Mouse (Mus musculus) v-Abl transformed pro-B cells (cell line): ENCODE data around the gene Agbl4.

Experiments
- in situ Hi-C, 2 experiments: fragments of 400-800 bp; cut with MboI; formaldehyde crosslinking; loops; one replicate each; pipeline ENCODE4 v1.15.1; 2025; ENCODE audit not compliant: unreplicated experiment in 2 of 2

Agbl4 gene

DNA sequence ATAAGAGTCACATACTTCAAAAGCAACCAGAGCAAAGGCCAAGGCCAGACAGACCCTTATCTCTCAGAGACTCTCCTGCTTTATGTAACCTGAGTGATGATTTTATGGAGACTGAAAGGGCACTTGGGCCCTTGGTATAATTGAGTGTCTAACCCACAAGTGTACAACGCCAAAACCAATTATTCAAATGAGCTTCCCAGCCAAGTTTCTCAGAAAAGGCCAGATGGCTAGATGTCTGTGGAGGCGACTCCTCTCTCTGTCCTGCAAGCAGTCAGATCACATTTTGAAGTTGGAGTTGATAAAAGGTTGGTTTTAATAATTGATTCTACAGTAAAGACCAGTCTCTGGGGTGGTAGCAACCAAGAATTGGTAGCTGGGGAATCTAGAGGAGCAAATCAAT lies 1158.0 kb downstream of the Agbl4 start:
- in situ Hi-C loops: no loop called here

DNA sequence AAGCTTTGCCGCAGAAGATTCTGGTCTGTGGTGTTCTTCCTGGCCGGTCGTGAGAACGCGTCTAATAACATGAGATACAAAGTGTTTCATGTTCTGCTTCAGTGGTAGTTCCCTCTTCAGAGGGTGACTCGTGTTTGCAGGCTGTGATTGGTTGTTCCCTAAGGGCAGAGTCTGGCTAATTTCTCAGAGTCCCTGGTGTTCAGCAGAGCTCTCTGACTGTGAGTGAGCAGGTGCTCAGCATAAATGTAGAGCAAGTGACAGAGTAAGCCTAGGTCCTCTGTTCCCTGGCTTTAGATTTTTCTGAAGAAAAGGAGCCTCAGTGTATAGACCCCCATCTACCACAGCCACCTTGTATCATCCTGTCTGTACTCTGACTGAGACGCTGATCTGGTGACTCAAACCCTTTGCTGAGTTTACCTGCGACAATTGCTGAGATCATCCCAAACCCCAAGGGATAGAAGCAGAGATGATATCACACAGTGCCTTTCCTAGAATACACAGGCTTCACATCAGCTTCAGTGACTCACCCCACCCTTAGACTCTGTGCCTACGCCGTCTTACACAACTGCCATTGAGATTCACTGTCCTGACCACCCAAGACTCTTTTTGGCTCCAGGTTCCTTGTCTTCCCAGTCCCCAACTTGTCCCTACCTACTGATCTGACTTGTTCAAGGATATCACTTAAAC lies 1179.8 kb downstream of the Agbl4 start:
- in situ Hi-C loops: no loop called here

DNA sequence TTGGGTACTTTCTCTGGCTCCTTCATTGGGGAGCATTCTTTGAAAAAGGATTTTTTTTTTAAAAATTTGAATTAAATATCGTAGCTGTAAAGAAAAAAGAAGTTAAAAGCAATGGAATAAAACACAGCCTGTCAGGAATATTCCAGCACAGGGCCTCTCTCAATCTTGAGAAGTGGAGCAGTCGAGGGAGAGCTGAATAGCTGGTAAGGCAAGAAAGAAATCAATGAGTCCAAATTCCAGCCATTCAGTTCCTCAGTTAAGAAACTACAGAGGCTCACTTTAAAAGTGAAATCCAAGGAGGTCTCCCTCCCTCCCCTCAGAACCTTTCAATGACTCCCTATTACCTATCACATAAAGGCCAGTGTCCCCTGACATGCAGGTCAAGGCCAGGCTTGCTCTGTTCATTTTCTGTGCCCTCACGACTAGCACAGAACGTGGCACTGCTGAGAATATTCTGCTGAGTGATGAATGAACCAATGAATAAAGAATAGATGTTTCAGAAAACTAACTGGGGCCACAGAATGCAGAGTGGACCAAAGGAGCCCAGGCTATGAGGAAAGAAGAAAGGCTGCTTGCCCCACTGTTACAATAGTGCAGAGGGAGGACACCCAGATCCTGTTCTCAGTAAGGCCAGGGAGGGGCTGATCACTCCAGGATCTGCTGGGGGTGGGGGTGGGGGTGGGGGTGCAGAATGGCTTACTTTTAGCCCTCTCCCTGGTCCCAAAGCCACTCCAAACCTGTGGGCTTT lies 1181.8 kb downstream of the Agbl4 start:
- in situ Hi-C loops: no loop called here

DNA sequence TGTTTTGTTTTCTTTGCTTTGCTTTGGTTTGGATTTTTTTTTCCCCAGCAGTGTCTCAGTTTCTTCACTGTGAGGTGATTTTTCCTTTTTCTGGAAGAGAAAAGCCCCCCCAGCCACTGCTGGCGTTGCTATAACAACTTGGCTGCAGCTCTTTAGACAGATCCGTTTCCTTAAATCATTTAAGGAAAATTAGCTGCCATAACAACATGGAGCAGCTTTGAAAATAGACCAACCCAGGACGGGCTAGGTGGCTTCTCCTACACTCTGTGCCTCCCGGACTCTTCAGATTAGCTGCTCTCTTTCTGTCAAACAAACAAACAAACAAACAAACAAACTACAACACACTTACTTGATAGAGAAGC lies 1182.4 kb downstream of the Agbl4 start:
- in situ Hi-C loops: no loop called here

DNA sequence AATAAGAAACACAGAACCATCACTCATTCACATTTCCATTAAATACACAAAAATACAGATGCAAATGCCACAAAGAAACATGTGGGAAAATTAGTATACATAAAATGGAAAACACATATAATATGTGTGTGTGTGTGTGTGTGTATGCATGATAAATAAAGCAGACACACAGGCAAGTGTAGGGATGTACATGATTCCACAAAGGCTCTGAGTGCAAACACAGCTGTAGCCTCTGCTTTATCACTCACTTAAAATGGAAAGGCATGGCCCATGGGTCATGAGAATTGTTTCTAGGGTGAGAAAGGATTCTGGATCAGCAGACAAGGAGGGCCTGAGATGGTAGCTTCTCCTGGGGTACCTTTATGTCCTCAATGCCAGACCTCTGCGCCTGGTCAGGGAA lies 1182.8 kb downstream of the Agbl4 start:
- in situ Hi-C loops: no loop called here

DNA sequence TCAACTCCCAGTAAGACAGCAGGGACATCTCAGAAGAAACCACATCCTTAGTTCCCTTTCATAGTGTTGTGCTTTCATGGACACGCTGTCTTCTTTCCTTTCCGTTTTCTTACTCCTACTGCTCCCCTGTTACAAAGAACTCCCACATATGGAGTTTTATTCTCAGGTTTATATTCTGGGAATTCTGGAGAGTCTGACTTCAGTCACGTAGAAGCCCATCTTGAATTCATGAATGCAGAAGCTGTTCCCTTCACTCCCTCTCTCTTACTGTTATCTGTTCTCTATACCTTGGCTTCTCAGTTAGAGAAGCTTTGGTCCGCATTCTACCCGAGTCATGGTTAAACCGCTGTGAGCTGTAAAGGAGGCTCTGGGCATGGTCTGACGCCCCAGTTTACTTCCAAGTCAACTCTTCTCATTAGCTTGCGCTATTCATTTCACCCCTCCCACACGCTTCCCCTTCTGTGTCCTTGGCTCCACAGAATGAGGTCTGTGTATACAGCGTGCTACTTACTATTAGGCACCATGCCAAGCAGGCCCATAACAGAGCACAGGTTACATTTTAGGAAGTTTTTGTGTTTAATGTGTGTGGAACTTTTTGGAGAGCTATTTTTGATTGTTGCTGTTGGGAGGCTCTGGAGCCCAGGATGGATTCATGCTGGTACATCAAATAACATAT lies 1186.2 kb downstream of the Agbl4 start:
- in situ Hi-C loops: no loop called here

DNA sequence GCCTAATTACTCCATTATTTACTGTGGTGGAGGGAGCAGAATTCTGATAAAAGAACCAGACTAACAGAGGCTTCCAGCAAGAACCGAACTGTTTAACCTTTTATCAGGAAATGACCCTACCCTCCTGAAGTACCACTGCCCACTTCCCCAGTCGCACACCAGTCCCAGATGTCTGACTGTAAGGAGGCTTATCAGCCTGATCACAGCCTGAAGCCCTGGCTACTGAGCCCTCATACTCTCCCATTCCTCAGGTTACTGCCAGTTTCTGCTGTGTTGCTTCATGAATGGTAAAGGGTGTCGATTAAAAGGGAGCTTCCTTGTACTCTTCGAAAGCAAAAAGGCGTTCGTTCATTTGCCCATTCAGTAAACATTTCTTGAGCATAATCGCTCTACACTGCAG lies 1186.8 kb downstream of the Agbl4 start:
- in situ Hi-C loops: no loop called here

DNA sequence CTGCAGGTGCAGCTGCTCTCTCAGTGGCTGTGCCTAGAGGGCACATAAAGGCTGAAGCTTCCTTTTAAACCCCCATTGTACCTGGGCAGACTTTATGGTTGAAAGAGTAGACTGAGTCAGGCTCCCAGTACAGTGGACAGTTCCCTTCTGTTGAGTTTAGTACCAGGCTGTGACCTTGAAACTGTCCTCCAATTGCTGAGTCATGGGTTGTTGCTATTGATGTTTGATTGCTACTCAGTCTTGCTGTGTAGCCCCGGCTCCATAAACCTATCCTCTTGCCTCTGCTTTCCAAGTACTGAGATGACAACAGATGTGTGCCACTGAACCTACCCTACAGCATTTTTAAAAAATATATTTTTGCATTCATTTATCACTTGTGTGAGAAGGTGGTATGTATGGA lies 1190.8 kb downstream of the Agbl4 start:
- in situ Hi-C loops: no loop called here

DNA sequence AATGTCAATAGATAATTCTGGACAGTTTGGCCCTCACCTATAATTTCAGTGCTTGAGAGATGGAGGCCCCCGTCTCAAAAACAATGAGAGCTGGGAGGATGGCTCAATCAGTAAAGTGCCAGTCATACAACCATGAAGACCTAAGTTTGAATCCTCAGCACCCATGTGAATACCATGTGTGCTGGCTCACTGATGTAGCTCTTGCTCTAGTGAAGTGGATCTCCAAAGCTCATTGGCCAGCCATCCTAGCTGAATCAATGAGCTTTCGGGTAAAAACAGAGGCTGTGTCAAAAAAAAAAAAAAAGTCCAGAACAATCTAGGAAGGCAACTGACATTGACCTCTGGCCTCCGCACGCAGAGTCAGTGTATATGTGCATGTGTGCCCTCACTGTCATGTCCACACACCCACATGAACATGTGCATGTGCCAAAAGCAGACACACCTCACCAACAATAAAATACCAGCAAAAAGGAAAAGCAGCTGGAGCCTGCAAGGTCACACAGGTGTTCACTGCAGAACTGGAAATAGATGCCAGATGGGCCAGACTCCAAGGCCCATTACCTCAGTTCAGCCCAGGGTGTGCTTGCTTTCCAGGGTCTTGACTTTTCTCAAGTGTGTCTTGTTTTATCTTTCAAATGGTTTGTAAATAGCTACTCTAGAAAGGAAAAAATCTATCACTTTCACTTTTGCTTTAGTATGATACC lies 1192.2 kb downstream of the Agbl4 start:
- in situ Hi-C loops: no loop called here

DNA sequence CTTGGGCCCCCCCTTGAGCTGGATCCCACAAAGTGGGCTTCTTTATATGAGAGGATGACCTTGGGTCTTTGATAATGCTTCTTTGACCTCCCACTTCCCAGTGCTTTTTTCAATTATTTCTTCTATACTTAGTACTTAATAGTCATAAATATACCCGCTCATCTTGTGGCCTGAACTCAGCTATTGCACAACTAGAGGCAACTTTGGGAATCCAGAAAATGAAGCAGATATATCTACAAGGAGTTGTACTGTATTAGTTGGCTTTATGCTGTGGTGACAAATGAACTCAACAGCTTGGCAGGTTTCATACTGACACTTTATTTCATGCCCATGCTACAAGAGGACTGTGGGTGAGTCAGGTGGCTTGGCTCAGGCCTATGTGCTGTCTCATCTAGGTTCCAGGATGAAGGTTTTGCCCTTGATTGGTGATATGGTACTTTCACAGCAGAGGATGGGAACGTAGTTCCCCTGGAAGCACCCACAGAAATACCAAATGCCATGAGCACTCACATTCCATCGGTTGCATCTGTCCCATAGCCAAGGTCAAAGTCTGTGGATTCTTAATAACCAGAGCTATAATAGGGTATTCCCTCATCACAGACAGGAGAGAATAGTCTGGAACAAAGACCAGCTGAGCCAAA lies 1197.3 kb downstream of the Agbl4 start:
- in situ Hi-C loops: no loop called here

DNA sequence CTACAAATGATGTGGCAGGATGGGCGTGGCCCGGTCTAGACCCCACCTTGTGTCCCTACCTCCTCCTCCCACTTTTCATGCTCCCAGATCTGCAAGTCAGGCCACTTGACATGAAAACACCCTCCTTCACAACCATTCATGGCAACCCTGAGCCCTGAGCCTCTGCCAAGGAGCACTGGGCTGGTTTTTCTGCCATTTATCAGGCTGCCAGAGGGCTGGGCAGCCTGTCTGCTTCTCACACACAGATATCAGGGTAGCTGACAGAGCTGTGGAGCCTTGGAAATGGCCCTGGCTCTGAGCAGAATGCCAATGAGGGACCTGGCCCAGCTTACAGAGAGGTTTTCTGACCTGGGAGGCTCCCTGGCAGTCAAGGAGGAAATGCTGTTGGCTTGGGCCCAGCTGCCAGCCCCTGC lies 1199.8 kb downstream of the Agbl4 start:
- in situ Hi-C loops: no loop called here

DNA sequence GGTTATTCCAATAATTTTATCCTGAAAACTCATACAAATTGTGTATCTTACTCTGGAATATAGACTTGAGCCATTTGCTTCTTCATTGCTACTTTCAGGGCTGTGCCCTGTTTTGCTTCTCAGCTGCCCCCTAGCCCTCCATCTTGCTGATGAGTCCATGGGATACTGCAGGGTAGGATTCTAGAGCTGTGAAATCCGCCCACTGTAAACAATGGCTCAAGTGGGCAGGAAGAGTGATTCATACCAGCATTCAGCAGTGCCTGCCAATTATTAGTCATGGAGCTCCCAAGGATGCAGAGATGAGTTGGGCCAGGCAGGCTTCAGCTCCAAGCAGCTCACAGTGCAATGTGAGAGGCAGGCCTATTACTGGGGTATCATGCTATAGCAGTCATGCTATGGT lies 1200.5 kb downstream of the Agbl4 start:
- in situ Hi-C loops: no loop called here

DNA sequence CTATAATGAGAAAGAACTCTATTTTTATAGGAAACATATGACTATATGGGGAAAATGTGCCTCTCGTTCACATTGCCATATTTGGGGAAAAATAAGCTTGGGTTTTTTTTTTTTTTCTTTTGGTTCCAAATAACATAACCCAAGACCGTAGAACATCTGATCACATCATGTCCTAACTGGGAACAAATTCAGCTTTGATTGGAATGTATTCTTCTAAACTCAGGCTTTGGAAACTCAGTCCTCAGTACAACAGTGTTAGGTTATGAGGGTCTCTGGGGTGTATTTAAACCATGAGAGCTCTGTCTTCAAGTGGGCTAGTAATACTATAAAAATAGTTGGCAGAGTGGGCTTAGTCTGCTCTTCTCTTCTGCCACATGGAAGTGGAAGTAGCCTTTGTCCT lies 1205.7 kb downstream of the Agbl4 start:
- in situ Hi-C loops: no loop called here

DNA sequence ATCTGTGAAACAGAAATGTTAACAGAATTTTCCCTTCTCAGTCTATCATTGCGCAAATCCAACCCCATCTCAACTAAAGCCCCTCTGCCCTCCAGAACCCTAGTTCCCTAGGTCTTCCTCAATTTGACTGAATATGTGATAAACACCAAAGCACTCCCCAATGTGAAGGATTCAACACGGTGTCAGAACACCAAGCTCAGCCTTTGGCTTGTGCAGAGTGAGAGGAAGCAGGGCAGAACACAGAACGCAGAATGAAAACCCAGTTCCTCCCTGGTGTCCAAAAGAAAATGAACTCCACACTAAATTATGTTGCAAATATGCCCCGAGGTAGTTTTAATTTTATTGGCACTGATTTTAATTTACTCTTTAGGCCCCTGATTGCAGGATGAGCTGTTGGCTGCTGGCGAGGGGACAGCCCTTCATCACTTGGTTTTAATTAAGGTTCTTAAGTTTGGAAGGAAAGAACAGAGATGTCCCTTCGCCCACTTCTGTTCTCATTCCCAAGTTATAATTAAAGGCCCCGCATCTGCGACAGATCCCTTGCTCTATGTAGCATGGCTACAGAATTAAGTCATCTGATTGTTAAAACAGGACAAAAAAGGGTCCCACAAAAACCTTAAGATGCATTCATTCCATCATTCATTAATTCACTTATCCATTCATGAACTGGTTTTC lies 1210.5 kb downstream of the Agbl4 start:
- in situ Hi-C loops: no loop called here

DNA sequence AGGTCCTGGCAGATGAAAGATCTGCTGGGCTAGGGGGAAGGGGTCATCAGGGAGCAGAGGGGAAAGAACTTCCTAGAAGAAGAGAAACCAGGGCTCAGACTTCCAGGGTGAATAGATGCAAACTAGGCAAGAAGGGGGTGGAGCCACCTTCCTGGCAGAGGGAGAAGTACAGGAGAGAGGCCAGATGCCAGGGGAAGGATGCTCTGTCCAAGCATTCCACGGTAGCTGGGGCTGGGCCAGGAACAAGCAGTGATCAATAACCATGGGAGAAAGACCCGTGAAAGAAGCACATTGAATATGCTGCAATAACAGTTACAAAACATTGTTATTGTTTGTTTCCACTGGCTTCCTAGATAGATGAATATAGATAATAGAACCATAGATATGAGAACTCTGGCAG lies 1224.4 kb downstream of the Agbl4 start:
- in situ Hi-C loops: loop anchor here (5.0 to 10.0 kb wide), 2 partner anchors 1587 to 1590 kb away; no protein-coding TSS in a partner anchor

DNA sequence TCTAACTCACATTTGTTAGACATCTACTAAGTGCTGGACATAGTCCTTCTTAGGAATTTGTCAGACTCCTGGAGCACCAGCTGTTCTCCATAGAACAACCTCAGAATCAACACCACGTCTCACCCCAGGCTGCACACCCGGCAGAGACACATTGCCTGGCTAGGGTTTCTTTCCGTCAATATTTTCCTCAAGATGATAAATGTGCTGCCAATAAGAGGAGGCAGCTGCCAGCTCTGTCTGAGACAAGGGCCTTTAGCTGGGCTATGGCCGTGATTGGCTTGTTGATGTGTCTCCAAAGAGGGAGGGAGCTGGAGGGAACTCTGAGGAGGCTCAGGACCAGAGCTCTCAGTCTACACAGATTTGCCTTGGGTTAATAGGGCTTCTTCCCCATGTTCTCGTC lies 1227.5 kb downstream of the Agbl4 start:
- in situ Hi-C loops: loop anchor here (5.0 to 10.0 kb wide), 2 partner anchors 1590 to 1593 kb away; no protein-coding TSS in a partner anchor

DNA sequence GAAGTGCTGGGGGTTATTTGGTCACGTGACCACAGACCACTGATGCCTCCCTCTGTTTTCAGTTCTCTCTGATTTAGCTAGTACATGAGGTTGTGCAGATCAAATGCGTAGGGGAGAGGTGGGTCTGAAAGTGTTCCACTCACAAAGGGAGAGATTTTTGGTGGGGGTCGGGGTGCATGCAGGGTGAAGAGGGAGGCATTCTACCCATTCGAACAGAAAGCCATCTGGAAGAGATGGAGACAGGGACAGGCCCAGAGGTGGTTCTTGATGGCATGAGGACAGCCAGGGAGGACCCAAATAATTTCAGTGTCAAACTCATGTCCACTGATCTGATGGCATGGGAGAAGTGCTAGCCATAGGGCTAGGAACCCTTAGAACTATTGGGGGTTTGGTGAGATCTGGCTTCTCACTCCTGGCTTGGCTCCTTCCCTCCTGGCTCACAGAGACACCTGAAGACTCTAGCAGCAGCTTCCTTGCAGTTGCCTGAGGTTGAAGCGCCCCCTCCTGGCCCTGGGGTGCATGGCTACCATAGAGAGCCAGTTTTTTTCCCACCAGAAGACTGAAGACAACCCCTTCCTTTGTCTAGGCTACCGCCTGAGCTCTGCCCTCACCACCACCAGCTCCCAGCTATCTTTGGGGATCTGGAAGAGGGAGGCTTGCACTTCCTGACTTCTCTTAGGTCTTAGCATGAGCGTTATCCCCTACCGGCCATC lies 1228.8 kb downstream of the Agbl4 start:
- in situ Hi-C loops: loop anchor here in 1 of 2 experiments (10.0 kb wide), 1 partner anchor 1591 kb away; no protein-coding TSS in a partner anchor

DNA sequence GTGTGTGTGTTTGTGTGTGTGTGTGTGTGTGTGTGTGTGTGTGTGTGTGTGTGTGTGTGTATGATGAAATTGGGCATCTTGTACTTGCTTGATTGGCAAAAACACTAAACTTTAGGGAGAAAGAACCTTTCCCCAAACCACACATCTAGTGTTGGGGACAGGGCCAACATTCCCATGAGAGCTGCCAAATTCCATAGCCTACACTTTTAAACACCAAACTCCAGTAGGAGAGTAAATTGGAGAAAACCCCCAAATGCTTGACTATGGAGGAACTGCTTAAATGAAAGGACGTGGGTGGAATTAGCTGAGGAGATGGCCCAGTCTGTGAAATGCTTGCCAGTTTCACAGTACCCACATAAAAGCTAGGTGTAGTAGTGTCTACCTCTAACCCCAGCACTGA lies 1235.2 kb downstream of the Agbl4 start:
- in situ Hi-C loops: no loop called here

DNA sequence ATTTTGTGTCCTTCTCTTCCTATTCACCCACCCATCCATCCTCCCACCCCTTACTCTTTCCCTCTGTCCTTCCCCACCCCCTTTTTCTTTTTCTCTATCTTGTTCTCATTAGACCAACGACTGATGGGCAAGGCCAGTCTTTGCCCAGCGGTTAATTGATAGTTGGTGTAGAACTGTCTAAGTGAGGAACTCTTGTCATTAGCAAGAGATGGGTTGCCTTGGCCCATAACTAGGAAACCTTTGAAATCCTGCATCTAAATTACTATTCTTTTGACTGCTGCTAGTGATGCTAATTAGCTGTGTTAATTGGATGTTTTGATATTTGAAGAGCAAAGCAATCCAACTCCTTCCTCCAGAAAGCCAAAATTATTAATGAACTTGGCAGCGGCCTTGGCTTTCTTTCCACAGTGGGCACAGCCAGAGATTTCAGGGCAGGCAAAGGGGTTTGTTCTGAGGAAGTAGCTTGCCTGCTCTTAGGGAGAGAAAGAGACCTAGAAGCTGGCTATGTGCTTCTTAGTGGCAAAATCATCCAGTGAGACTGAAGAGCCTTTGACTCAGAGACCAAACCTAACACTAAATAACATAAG lies 1238.2 kb downstream of the Agbl4 start:
- in situ Hi-C loops: no loop called here
